Mouse (Mus musculus): ENCODE measurements around the gene Parp4. TPM values are rescaled to one million over a fixed set of nuclear protein-coding genes. Genes with fewer than 3 reads are reported as not detected.

The Parp4 gene
- polyA plus RNA-seq, 1 experiment = 43.7 TPM

DNA sequence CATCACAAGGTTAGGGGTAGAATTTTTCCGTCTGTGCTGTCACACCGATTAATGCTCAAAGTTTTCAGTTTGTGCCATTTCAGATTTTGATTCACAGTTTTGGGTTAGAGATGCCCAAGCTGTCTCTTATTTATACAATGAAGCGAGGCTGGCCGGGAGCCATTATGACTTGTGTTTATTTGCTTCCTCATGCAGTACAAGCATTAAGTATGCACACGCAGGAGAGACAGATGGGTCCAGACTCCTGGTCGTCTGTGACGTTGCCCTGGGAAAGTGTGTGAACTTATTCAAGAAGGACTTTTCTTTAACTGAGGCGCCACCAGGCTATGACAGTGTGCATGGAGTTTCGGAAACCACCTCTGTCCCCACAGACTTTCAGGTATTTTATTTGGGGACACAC is 26.6 kb downstream of the Parp4 start:
- no peak overlapping the region for H3K27ac ChIP-seq (ENCODE audit: insufficient read depth, low read depth, low read length)
- TF ChIP-seq CTCF (IDR thresholded peaks at IDR 0.05; ENCODE audit: low read depth, low read length) (no peak), POLR2A (IDR thresholded peaks at IDR 0.05; ENCODE audit: borderline replicate concordance, low read depth, low read length) (no peak)
- no peaks in the 10 kb centered on the region for H3K4me1 ChIP-seq (ENCODE audit: control insufficient read depth, insufficient read depth, low read length)
- H3K4me3 ChIP-seq (ENCODE audit: insufficient read depth, low read length) = no peak overlapping the region

DNA sequence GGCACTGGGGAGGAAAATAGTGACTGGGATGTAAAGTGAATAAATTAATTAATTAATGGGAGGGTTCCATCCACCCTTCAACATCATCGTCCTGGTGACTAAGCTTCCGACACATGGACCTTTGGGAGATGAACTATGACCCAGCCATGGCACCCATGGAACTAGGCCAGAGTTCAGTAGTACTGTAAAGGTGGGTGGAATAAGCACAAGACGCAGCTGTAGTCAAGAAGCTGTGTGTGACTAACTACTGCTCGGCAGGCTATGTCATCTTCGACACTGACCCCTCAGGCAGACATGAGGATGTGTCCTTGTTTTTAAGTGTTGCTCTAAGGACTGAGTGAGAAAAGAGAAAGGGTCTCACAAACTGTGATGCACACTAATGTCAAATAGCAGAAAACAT is 29.0 kb downstream of the Parp4 start:
- H3K4me1 ChIP-seq (ENCODE audit: control insufficient read depth, insufficient read depth, low read length) = no peaks in the 10 kb centered on the region
- TF ChIP-seq CTCF (IDR thresholded peaks at IDR 0.05; ENCODE audit: low read depth, low read length) (no peak), POLR2A (IDR thresholded peaks at IDR 0.05; ENCODE audit: borderline replicate concordance, low read depth, low read length) (no peak)
- no peak overlapping the region for H3K27ac ChIP-seq (ENCODE audit: insufficient read depth, low read depth, low read length)
- H3K4me3 ChIP-seq (ENCODE audit: insufficient read depth, low read length) = no peak overlapping the region

DNA sequence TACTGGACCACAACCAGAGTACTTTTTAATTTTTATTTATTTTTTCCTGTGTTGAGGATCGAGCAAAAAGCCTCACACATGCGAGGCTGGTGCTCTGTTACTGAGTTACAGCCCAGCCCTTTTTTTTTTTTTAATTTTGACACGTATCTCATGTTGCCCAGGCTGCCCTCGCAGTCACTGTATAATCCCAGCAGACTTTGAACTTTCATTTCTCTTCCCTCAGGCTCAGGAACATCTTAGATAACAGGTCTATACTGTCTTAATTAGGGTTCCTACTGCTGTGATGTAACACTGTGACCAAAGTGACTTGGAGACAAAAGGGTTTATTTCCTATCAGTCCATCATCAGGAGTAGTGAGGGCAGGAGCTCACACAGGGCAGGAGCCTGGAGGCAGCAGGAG is 29.7 kb downstream of the Parp4 start:
- Histone ChIP-seq H3K4me1 (ENCODE audit: control insufficient read depth, insufficient read depth, low read length) (no peaks in the 10 kb centered on the region), H3K4me3 (ENCODE audit: insufficient read depth, low read length) (no peak overlapping the region), H3K27ac (ENCODE audit: insufficient read depth, low read depth, low read length) (no peak overlapping the region)
- TF ChIP-seq POLR2A (IDR thresholded peaks at IDR 0.05; ENCODE audit: borderline replicate concordance, low read depth, low read length) (no peak), CTCF (IDR thresholded peaks at IDR 0.05; ENCODE audit: low read depth, low read length) (no peak)

DNA sequence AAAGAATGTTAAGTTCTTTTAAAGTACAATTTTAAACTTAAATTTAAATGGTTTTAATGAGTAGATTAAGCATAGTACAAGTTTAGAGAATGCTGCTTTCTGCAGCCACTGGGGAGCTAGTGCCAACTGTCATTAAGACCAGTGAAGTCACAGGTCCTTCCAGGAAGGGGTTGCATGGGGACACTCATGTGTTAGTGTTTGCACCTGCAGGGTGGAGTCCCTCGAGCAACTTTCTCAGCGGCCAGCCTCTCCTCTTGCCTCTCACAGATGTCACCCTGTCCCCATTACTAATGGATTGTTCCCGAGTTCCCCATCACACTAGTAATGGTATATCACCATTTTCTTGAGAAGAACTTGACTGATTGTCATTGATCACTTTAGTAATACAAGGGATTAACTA is 37.8 kb downstream of the Parp4 start:
- H3K4me1 ChIP-seq (ENCODE audit: control insufficient read depth, insufficient read depth, low read length) = no peaks in the 10 kb centered on the region
- H3K27ac ChIP-seq (ENCODE audit: insufficient read depth, low read depth, low read length) = no peak overlapping the region
- no peak overlapping the region for H3K4me3 ChIP-seq (ENCODE audit: insufficient read depth, low read length)
- TF ChIP-seq CTCF (IDR thresholded peaks at IDR 0.05; ENCODE audit: low read depth, low read length) (no peak), POLR2A (IDR thresholded peaks at IDR 0.05; ENCODE audit: borderline replicate concordance, low read depth, low read length) (no peak)

DNA sequence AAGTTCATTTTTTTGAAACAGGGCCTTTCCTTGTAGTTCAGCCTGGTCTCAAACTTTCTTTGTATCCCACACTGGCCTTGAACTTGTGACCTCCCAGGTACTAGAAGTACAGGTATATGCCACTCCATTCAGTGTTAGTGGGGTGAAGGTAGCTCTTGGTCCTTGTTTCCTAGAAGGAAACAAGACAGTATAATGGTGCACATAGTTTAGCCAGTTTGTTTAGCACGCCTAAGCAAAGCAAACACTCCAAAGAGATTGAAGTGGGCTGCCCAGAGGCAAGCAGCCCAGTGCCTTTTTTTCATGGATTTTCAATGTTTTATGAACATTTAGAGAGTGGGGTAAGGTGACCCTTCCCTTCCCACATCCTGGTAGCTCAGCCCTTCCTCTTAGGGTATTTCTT is 42.1 kb downstream of the Parp4 start:
- Histone ChIP-seq H3K27ac (ENCODE audit: insufficient read depth, low read depth, low read length) (no peak overlapping the region), H3K4me3 (ENCODE audit: insufficient read depth, low read length) (no peak overlapping the region), H3K4me1 (ENCODE audit: control insufficient read depth, insufficient read depth, low read length) (no peaks in the 10 kb centered on the region)
- TF ChIP-seq CTCF (IDR thresholded peaks at IDR 0.05; ENCODE audit: low read depth, low read length) = no peak
- no peak for TF ChIP-seq POLR2A (IDR thresholded peaks at IDR 0.05; ENCODE audit: borderline replicate concordance, low read depth, low read length)

DNA sequence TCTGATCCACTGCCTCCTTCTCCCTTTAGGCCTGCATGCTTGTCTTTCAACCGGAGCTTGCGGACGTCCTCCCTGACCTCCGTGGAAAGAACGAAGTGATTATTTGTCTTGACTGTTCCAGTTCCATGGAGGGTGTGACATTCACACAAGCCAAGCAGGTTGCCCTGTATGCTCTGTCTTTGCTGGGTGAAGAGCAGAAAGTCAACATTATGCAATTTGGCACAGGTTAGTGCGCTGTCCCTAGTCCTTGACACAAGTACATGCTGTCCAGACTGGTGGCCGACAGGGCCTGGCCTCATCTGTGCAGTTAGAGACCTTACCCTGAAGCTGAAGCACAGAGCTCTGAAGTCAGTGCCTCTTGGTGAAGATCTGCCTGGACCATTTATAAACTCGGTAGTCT is 45.0 kb downstream of the Parp4 start:
- Histone ChIP-seq H3K27ac (ENCODE audit: insufficient read depth, low read depth, low read length) (no peak overlapping the region), H3K4me1 (ENCODE audit: control insufficient read depth, insufficient read depth, low read length) (no peaks in the 10 kb centered on the region), H3K4me3 (ENCODE audit: insufficient read depth, low read length) (no peak overlapping the region)
- TF ChIP-seq POLR2A (IDR thresholded peaks at IDR 0.05; ENCODE audit: borderline replicate concordance, low read depth, low read length) (no peak), CTCF (IDR thresholded peaks at IDR 0.05; ENCODE audit: low read depth, low read length) (no peak)

DNA sequence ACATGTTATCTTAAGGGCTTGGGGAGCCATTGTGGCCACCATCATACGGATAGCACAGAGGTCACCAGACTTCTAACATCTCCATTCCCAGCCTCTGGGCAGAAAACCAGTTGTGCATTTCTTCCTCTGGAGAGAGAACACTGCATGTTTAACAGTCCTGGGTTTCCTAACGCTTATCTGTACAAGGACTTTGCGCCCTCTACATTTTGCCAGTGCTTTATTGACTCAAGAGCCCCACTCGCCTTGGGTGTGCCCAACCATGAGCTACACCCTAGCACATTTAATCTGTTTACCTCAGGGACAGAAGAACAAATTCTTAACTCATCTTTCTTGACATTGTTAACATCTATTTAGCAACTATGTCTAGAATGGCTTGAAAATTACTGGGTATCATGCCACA is 50.8 kb downstream of the Parp4 start:
- TF ChIP-seq POLR2A (IDR thresholded peaks at IDR 0.05; ENCODE audit: borderline replicate concordance, low read depth, low read length) = no peak
- no peak overlapping the region for H3K4me3 ChIP-seq (ENCODE audit: insufficient read depth, low read length)
- H3K27ac ChIP-seq (ENCODE audit: insufficient read depth, low read depth, low read length) = no peak overlapping the region
- no peaks in the 10 kb centered on the region for H3K4me1 ChIP-seq (ENCODE audit: control insufficient read depth, insufficient read depth, low read length)

DNA sequence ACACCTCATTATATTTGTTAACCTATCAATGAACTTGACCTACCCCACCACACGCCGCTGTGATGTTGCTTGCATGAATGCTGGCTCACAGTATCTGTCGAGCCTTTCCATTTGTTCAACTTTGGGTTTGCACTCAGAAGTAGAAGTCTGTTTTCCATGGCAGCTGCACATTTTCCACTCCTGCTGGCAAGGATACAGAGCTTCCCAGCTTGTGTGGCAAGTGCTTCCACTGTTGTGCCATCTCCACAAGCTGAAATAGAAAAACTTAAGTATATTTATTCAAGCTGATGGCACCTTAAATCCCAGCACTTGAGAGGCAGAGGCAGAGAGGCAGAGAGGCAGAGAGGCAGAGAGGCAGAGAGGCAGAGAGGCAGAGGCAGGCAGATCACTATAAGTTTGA is 52.9 kb downstream of the Parp4 start:
- Histone ChIP-seq H3K4me3 (ENCODE audit: insufficient read depth, low read length) (no peak overlapping the region), H3K27ac (ENCODE audit: insufficient read depth, low read depth, low read length) (no peak overlapping the region), H3K4me1 (ENCODE audit: control insufficient read depth, insufficient read depth, low read length) (no peaks in the 10 kb centered on the region)
- TF ChIP-seq POLR2A (IDR thresholded peaks at IDR 0.05; ENCODE audit: borderline replicate concordance, low read depth, low read length) = no peak
- TF ChIP-seq CTCF (IDR thresholded peaks at IDR 0.05; ENCODE audit: low read depth, low read length) = no peak

DNA sequence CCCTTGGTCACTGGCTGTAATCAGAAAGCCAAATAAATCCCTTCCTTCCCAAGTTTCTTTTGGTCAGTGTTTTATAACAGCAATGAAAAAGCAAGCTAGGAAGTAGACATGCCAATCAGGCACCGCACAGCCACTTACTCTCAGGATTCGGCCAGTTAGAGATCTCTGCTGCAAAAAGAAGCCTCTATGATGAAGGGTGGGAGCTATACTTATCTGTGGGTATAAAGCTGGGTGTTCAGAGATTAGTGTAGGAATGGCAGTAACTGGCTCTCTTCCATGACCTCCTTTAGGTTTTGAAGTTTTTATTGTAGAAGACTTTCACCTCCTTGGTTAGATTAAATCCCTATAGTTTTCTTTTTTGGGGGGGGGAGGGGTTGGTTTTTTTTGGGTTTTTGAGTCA is 55.7 kb downstream of the Parp4 start:
- Histone ChIP-seq H3K4me1 (ENCODE audit: control insufficient read depth, insufficient read depth, low read length) (no peaks in the 10 kb centered on the region), H3K27ac (ENCODE audit: insufficient read depth, low read depth, low read length) (no peak overlapping the region), H3K4me3 (ENCODE audit: insufficient read depth, low read length) (no peak overlapping the region)
- no peak for TF ChIP-seq POLR2A (IDR thresholded peaks at IDR 0.05; ENCODE audit: borderline replicate concordance, low read depth, low read length)
- TF ChIP-seq CTCF (IDR thresholded peaks at IDR 0.05; ENCODE audit: low read depth, low read length) = no peak

DNA sequence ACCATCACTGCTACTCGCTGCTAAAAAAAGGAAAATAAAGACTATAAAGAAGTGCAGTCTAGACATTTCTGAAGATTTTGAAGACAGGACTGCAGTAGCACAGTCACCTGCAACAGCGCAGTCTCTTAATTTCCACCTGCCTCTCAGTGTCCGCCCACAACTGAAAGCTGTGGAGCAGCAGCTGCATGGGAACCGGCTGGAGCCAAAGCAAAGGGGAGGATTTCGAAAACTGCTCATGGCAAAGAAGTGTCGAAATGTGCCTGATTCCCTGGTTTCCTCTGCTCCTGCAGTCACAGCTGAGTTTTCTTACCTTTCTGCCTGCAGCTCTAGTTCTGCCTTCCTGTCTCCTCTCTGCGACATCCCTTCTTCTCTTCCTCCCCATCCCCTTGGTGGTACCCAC is 71.8 kb downstream of the Parp4 start:
- Histone ChIP-seq H3K4me1 (ENCODE audit: control insufficient read depth, insufficient read depth, low read length) (no peaks in the 10 kb centered on the region), H3K27ac (ENCODE audit: insufficient read depth, low read depth, low read length) (no peak overlapping the region), H3K4me3 (ENCODE audit: insufficient read depth, low read length) (no peak overlapping the region)
- TF ChIP-seq POLR2A (IDR thresholded peaks at IDR 0.05; ENCODE audit: borderline replicate concordance, low read depth, low read length) (no peak), CTCF (IDR thresholded peaks at IDR 0.05; ENCODE audit: low read depth, low read length) (no peak)

DNA sequence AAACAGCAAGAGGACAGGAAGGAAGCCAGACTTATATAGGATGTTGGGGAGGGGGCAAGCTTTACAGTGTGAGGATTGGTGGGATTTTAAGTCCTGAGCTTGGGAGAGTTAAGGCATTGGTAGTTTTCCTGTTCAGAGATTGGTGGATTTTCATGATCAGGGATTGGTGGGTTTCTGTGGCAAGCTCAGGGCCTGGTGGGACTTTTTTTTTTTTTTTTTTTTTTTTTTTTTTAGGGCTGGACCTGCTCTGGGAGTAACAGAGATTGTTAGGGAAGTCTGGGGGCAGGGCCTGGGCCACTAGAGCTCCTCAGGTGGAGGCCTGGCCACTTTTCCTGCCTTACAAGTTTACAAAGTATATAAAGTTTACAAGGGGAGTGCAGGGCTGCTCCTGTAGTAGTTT is 74.0 kb downstream of the Parp4 start:
- Histone ChIP-seq H3K27ac (ENCODE audit: insufficient read depth, low read depth, low read length) (no peak overlapping the region), H3K4me3 (ENCODE audit: insufficient read depth, low read length) (no peak overlapping the region), H3K4me1 (ENCODE audit: control insufficient read depth, insufficient read depth, low read length) (no peaks in the 10 kb centered on the region)
- TF ChIP-seq POLR2A (IDR thresholded peaks at IDR 0.05; ENCODE audit: borderline replicate concordance, low read depth, low read length) (no peak), CTCF (IDR thresholded peaks at IDR 0.05; ENCODE audit: low read depth, low read length) (no peak)
